Mouse (Mus musculus) mouse trophoblast stem cell (cell line): ENCODE data around the gene Eps8.

ENCODE experiments used
- in situ Hi-C, 2 experiments: fragments of 300-500 bp; cut with MseI, MboI; formaldehyde crosslinking; loops; 2 replicates in 1 of 2; 3 replicates in 1 of 2; pipeline ENCODE4 v1.15.1; 2025

The Eps8 gene

DNA sequence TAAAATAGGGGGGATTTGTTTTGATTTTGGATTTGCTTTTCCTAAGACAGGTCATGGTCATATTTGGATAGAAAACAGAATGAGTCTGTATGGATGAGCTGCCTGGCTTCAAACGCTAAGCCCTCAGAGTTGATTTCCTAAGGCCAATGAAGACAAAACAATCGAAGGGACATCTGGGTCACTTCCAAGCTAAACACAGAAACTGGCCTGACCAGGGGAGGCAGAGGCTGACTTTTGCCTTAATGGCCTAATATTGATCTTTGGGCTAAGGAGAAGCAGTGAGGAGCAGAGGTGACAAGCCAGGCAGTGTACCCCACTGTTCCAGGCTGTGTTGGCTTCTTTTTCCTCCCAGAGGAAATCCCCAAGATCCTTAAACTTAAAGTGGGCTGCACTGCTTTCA is 33.7 kb downstream of the Eps8 start:
- in situ Hi-C loops = no loop called here

DNA sequence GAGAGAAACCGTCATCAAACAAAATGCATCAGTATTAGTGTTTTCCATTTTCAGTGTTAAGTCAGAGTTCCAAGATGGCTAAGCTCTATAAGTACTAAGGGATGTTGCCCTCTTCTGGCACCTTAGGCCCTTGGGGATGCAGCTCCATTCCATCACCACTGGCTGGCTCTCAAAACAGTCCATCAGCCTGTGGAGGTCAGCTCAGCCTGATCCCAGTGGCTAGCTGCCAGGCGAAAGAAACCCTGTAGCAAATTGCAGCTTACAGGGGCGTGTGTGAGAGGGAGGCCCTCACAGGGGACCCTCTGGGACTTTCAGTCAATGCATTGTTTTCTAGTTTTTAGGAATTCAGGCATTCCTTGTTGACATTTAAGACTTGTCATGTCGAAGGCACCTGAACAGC is 40.8 kb downstream of the Eps8 start:
- in situ Hi-C loops = no loop called here

GRCm38 (mm10) chr6:137612071-137612547 is 42.6 kb downstream of the Eps8 start:
- in situ Hi-C loops = no loop called here

- in situ Hi-C loops = no loop called here
Measured at GRCm38 (mm10) chr6:137608160-137608930, 46.3 kb downstream of the Eps8 start.

- in situ Hi-C loops = no loop called here
Measured at GRCm38 (mm10) chr6:137606541-137606940, 48.1 kb downstream of the Eps8 start.

GRCm38 (mm10) chr6:137604417-137605248 is 50.0 kb downstream of the Eps8 start:
- in situ Hi-C loops = no loop called here

DNA sequence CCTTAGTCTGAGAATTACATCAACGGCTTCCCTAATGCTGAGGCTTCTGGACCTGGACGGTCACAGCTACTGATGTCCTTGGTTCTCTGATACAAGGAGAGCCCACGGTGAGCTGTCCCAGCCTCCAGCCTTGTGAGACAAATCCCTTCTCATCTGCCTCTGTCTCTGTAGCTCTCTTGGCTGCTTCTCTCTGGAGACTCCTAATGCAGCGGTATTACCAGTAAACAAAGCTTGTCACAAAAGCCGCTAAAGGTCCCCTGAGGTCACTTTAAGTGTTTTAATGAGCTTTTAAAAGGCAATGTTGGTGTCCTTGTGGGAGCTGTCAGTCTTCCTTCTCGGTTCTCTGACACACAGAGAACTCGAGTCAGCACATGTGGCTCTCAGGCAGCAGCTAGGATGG is 56.4 kb downstream of the Eps8 start:
- in situ Hi-C loops = no loop called here

GRCm38 (mm10) chr6:137597442-137598058 is 57.1 kb downstream of the Eps8 start:
- in situ Hi-C loops = no loop called here

DNA sequence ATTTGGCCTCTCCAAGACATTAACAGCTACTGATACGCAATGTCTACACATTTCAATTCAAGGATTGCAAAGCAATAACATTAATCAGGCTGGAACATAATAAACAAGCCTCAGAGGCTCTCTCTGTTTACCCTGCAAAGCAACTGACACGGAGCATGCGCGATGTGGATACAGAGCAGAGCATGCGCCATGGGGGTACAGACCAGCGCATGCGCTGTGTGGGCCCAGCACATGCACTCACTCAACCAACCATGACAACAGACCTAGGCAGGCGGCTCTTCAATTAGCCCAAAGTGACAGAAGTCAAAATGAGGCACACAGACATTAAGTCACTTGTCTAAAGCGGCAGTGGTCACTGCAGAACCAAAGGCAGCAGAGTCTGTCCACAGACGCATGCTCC is 62.1 kb downstream of the Eps8 start:
- in situ Hi-C loops = no loop called here

GRCm38 (mm10) chr6:137589245-137589618 is 65.4 kb downstream of the Eps8 start:
- in situ Hi-C loops = no loop called here

DNA sequence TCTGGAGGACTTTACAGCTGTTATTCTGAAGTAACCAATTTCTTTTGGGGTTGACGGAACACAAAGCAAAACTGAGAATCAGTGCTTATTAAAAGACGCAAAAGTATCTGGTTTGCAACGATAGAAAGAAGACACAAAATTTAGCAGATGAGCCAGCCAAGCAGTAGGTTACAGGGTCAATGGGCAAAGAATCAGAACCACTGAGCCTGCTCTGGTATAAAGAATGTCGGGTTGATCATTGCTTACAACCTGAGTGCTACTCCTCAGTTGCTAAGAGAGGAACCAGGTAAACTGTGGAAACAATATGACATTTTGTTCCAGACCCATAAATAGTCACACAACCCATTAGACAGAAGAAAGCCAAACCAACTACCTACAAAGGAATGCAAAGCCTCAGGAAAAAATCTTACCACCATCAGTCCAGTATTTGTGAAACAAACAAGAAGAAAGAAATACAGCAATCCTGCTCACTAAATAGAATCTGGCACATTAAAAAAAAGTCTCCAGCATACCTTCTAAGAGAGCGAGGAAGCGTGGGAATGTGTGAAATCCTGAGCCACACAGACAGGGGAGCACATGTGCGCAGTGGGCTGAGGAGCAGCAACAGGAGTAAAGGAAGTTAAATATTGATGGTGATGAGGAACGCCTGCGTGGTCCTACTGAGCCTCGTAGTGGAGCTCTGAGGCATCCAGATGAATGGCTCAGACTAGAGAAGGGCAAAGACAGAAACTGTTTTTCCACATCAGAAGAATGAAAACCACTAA is 66.0 kb downstream of the Eps8 start:
- in situ Hi-C loops = no loop called here

DNA sequence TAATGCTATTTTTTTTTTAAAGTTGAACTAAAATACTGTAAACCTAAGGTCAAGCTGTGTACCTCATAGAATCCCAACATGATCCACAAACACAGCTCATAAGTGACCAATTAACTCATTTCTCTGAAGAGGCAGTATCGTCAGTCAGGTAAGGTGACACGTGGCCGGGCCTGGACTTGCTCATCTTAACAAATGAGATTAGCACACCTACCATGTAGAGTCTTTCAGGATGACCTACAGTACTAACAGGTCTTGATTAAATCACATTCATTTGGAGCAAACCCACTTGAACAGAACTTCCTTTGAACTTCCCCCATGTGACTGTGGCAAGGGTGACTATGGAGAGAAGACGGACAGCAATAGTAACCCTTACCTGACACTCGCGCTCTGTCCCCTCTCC is 66.8 kb downstream of the Eps8 start:
- in situ Hi-C loops = no loop called here

GRCm38 (mm10) chr6:137585229-137585628 is 69.4 kb downstream of the Eps8 start:
- in situ Hi-C loops = no loop called here

DNA sequence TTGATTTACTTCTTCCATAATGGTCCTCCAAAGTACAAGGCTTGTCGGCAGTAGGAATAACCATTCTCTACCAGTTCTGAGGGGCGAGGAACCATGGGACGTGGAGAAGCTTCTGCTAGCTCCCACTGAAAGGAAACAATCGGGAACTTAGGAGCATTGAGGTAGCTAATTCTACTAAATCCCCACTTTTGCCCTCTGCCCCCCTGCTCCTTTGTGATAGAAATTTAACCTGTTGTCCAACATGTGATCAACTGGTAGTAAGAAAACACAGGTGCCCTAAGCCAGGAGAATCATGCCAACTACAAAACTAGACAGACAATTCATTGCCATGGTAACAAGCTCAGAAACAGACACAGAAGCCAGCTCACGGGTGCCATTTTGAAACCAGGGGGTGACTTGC is 71.6 kb downstream of the Eps8 start:
- in situ Hi-C loops = no loop called here

GRCm38 (mm10) chr6:137582207-137582889 is 72.3 kb downstream of the Eps8 start:
- in situ Hi-C loops = no loop called here

GRCm38 (mm10) chr6:137581331-137582010 is 73.2 kb downstream of the Eps8 start:
- in situ Hi-C loops = no loop called here

GRCm38 (mm10) chr6:137580503-137580902 is 74.2 kb downstream of the Eps8 start:
- in situ Hi-C loops = no loop called here

DNA sequence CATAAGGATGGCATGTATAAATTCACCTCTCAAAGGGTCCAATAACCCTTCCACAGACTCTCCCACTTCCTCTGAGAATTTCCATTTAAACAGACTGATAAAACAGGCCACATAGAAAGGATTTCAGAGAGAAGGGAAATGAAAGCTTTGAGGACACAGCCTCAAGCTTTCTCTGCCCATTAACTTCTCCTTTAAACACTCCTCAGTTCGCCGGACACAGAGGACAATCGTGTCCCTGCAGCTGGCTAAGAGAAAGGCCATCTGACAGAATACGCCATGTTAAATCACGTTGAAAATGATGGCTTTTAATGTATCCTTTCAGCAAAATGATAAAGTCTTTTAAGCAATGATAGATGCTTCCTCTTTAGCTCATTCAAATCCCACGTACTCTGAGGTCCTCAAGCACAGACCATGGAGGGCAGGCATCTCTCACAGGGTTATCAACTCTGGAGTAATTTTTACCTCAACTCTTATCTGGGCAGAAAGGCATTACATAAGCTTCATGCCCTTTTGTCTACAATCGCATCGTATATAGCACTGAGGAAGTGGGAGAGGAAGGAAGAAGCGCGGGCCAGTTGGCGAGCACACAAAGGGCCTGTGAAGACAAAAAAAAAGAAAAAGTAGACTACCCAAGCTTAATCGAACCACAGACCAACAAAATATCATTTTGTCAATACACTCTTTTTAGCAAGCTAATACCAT is 77.9 kb downstream of the Eps8 start:
- in situ Hi-C loops = no loop called here

- in situ Hi-C loops = no loop called here
Measured at GRCm38 (mm10) chr6:137576091-137576490, 78.6 kb downstream of the Eps8 start.

DNA sequence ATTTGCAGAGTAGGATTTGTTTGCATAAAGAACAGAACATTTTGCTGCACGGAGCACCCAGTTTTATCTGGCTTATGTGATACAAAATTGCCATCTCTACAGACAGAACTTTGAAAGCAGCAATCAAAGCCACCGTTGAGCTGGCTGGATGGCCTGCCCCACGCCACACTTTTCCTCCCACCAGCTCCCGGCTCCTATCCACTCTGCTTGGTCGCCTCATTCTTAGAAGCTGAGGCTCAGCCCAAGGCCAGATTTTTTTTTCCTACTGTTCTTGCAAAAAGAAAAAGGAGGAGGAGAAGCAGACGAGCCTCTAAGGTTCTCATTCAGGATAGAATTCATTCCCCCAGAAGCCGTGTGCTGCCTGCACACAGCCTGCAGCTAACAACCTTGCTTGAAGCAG is 80.8 kb downstream of the Eps8 start:
- in situ Hi-C loops = no loop called here
